Mouse (Mus musculus) intestine, embryonic 15.5 days (tissue): Measurements from ENCODE around the gene Rpn1. TPM values are rescaled to one million over a fixed set of nuclear protein-coding genes. Genes with fewer than 3 reads are reported as not detected.
A peak's percentile ranks its signal among the peaks of the same experiment; 100 is the strongest.
"Not testable (repeated sequence)": the region's sequence is repeated elsewhere in the genome, so short reads cannot be mapped to it uniquely, and the experiment has no call there.

Experiments used
- ATAC-seq: fragments of 200-750 bp; cut with Nextera tagmentation; 2 replicates; pipeline ENCODE4 v1.8.0; 2017; ENCODE audit warnings: moderate TSS enrichment, moderate library complexity
- H3K27ac ChIP-seq: fragments of 300-500 bp; sonication (generic); 2 replicates; pipeline ENCODE4 v1.5.1; 2015; ENCODE audit warnings: mild to moderate bottlenecking, inconsistent platforms
- H3K27me3 ChIP-seq: fragments of 300-500 bp; sonication (generic); replicated peaks from 2 replicates; pipeline ENCODE4 v1.6.1; 2015; ENCODE audit warnings: inconsistent platforms
- H3K36me3 ChIP-seq: fragments of 300-500 bp; sonication (generic); 2 replicates; pipeline ENCODE4 v1.6.1; 2015; ENCODE audit warnings: inconsistent platforms
- H3K4me1 ChIP-seq: fragments of 300-500 bp; sonication (generic); replicated peaks from 2 replicates; pipeline ENCODE4 v1.6.1; 2015; ENCODE audit warnings: inconsistent platforms
- H3K4me2 ChIP-seq: fragments of 300-500 bp; sonication (generic); replicated peaks from 2 replicates; pipeline ENCODE4 v1.6.1; 2015; ENCODE audit warnings: mild to moderate bottlenecking, inconsistent platforms
- H3K4me3 ChIP-seq: fragments of 300-500 bp; sonication (generic); replicated peaks from 2 replicates; pipeline ENCODE4 v1.5.1; 2015; ENCODE audit warnings: inconsistent platforms
- H3K9ac ChIP-seq: fragments of 300-500 bp; sonication (generic); 2 replicates; pipeline ENCODE4 v1.6.1; 2015; ENCODE audit warnings: inconsistent platforms
- H3K9me3 ChIP-seq: fragments of 300-500 bp; sonication (generic); 2 replicates; pipeline ENCODE4 v1.6.1; 2016; ENCODE audit warnings: inconsistent platforms
- WGBS: fragments of 180-500 bp; shearing (Covaris S2); methylation state at CpG from one replicate; pipeline ENCODE4 v1.1.7; 2015; 5-methylcytosine and 5-hydroxymethylcytosine counted together
- polyA plus RNA-seq: library from polyadenylated mRNA; unstranded; fragments of >200 nt; fragmentation: Nextera tagmentation; extraction: Ambion mirVana; gene quantifications from 2 replicates; pipeline ENCODE4 v1.2.1, GENCODE M21; 2015

Gene Rpn1
- polyA plus RNA-seq, 1 experiment from 2014 or later: 425 TPM

- Histone ChIP-seq H3K4me2 (no peak overlapping the region), H3K4me3 (no peak overlapping the region), H3K9me3 (no peaks in the 10 kb centered on the region), H3K27ac (no peak overlapping the region), H3K27me3 (no peaks in the 10 kb centered on the region), H3K36me3 (peaks cover 11% of the 10 kb centered on the region; the same call in 1 of the 2 replicates), H3K4me1 (peaks cover 3% of the 10 kb centered on the region; the same call in 1 of the 2 replicates), H3K9ac (no peak overlapping the region)
- no peak for ATAC-seq
- 85% methylated on average over 10 of the region's 10 CpGs for WGBS
Observed at GRCm38 (mm10) chr6:88107661-88108535, 23.6 kb downstream of the Rpn1 start.

DNA sequence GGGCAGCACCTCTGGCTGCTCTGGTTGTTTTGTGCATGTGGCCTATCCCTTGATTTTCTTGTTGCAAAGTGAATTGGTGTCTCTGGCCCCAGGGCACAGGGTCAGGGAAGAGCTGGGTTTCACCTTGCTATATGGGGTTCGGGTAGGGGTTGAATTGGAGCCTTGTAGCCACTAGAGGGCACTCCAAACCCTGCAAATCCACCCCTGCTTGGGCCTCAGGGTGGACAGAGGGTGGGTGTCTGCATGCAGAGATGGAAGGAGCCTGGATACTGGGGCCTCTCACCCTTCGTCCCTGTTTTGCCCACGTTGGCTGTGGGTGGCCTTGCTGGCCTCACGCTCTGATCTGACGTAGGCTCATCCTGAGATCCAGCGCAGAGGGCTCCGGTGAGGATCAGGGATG is 28.9 kb downstream of the Rpn1 start:
- Histone ChIP-seq H3K4me2 (0 out of 2 replicates have a peak overlapping the region, but pooled peaks have one; percentile 12), H3K9ac (no peak overlapping the region)

GRCm38 (mm10) chr6:88114414-88114813 is 30.1 kb downstream of the Rpn1 start:
- H3K4me1 ChIP-seq: no peaks in the 10 kb centered on the region
- no peak overlapping the region for H3K9ac ChIP-seq
- no peak overlapping the region for H3K4me3 ChIP-seq
- H3K27me3 ChIP-seq: no peaks in the 10 kb centered on the region
- no peaks in the 10 kb centered on the region for H3K36me3 ChIP-seq
- 80% methylated on average over 5 of the region's 5 CpGs for WGBS
- no peak for ATAC-seq
- no peaks in the 10 kb centered on the region for H3K9me3 ChIP-seq
- no peak overlapping the region for H3K27ac ChIP-seq
- H3K4me2 ChIP-seq: no peak overlapping the region

More for the DNA sequence above, 28.9 kb downstream of the Rpn1 start:
- Histone ChIP-seq H3K4me1 (no peaks in the 10 kb centered on the region), H3K36me3 (no peaks in the 10 kb centered on the region), H3K9me3 (no peaks in the 10 kb centered on the region), H3K4me3 (no peak overlapping the region), H3K27me3 (no peaks in the 10 kb centered on the region), H3K27ac (no peak overlapping the region)
- WGBS: 23% methylated on average over 7 of the region's 7 CpGs
- peak; percentile 75 for ATAC-seq

GRCm38 (mm10) chr6:88116347-88117183 is 32.3 kb downstream of the Rpn1 start:
- Histone ChIP-seq H3K27ac (no peak overlapping the region), H3K27me3 (no peaks in the 10 kb centered on the region), H3K9me3 (no peaks in the 10 kb centered on the region), H3K36me3 (no peaks in the 10 kb centered on the region), H3K4me2 (no peak overlapping the region), H3K4me3 (no peak overlapping the region), H3K9ac (no peak overlapping the region), H3K4me1 (no peaks in the 10 kb centered on the region)
- 71% methylated on average over 21 of the region's 21 CpGs for WGBS
- peak; percentile 42; the same call in 1 of the 2 replicates for ATAC-seq

GRCm38 (mm10) chr6:88117184-88117575 is 32.9 kb downstream of the Rpn1 start:
- ATAC-seq: no peak
- no peak overlapping the region for H3K4me3 ChIP-seq
- no peaks in the 10 kb centered on the region for H3K9me3 ChIP-seq
- H3K36me3 ChIP-seq: no peaks in the 10 kb centered on the region
- H3K4me2 ChIP-seq: no peak overlapping the region
- H3K9ac ChIP-seq: no peak overlapping the region
- H3K27me3 ChIP-seq: no peaks in the 10 kb centered on the region
- H3K4me1 ChIP-seq: no peaks in the 10 kb centered on the region
- no peak overlapping the region for H3K27ac ChIP-seq
- WGBS: 81% methylated on average over 10 of the region's 10 CpGs

- ATAC-seq: no peak
- Histone ChIP-seq H3K4me1 (peaks cover 9% of the 10 kb centered on the region; the same call in 1 of the 2 replicates), H3K9ac (no peak overlapping the region), H3K36me3 (no peaks in the 10 kb centered on the region), H3K9me3 (no peaks in the 10 kb centered on the region), H3K27ac (no peak overlapping the region), H3K27me3 (no peaks in the 10 kb centered on the region), H3K4me2 (no peak overlapping the region), H3K4me3 (no peak overlapping the region)
- WGBS: 78% methylated on average over 5 of the region's 5 CpGs
Observed at GRCm38 (mm10) chr6:88119309-88119708, 35.0 kb downstream of the Rpn1 start.

- Histone ChIP-seq H3K4me2 (no peak overlapping the region), H3K9me3 (no peaks in the 10 kb centered on the region), H3K9ac (no peak overlapping the region), H3K27ac (no peak overlapping the region), H3K4me3 (no peak overlapping the region), H3K4me1 (peaks cover 12% of the 10 kb centered on the region; the same call in 1 of the 2 replicates), H3K36me3 (no peaks in the 10 kb centered on the region), H3K27me3 (no peaks in the 10 kb centered on the region)
- 84% methylated on average over 7 of the region's 7 CpGs for WGBS
- ATAC-seq: no peak
Observed at GRCm38 (mm10) chr6:88120813-88121212, 36.5 kb downstream of the Rpn1 start.

DNA sequence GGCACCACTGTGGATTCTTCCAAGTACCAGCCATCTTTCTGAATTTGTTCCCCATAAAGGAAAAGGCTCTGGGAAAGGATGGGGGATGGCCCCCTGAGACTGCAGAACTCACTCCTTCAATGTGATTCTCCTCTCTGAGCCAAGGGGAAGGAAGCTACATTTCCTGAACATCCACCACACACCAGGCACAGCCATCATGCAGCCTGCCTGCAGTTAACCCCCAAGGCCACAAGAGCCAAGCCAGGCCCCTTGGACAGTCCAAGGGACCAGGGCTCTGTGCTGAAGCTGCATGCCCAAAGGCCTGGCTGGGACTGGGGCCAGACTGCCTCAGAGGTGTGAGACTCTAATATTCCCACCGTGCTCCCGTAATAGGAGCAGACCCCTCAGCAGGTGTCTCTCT is 37.5 kb downstream of the Rpn1 start:
- ATAC-seq: no peak
- Histone ChIP-seq H3K4me1 (peaks cover 12% of the 10 kb centered on the region; the same call in 1 of the 2 replicates), H3K27me3 (no peaks in the 10 kb centered on the region), H3K9me3 (no peaks in the 10 kb centered on the region), H3K36me3 (no peaks in the 10 kb centered on the region), H3K27ac (no peak overlapping the region), H3K9ac (no peak overlapping the region), H3K4me2 (no peak overlapping the region), H3K4me3 (no peak overlapping the region)
- WGBS: 76% methylated on average over 2 of the region's 2 CpGs

DNA sequence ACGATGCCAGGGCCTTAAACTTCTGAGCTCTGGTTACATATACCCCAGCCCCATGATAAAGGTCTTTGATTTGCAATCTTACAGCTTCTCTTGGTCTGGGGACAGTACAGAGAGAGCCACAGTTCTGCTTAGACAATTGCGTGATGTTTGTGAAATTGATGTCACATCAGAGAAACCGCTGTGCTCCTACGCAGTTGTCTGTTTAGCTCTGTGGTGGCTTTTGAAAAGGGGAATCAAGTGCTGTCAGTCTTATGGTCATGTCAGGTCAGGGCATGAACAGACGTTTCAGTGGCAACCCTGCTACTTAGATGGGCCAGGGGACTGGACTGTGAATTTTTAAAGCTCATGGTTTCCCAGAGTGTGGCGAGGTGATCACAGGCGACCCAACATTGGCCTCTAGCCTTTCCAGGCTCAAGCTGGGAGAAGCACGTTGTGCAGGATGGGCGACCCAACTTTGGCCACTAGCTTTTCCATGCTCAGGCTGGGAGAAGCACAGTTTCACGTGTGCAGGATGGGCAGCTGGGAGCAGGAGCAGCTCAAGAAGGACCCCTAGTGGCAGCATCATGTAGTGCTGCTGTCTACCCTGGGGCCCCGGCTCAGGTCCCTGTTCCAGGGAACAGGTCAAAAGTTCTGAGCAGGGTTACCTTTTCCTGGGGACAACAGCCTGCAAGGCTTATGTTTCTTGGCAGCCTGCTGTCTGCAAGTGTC is 39.0 kb downstream of the Rpn1 start:
- 47% methylated on average over 11 of the region's 11 CpGs for WGBS
- ATAC-seq: peak; percentile 55
- Histone ChIP-seq H3K9ac (no peak overlapping the region), H3K27ac (no peak overlapping the region), H3K27me3 (no peaks in the 10 kb centered on the region), H3K4me1 (peaks cover 12% of the 10 kb centered on the region; the same call in 1 of the 2 replicates), H3K4me2 (peak overlapping the region; percentile 47), H3K9me3 (no peaks in the 10 kb centered on the region), H3K4me3 (no peak overlapping the region), H3K36me3 (no peaks in the 10 kb centered on the region)

- Histone ChIP-seq H3K27ac (no peak overlapping the region), H3K4me3 (no peak overlapping the region), H3K9me3 (no peaks in the 10 kb centered on the region), H3K4me1 (peaks cover 12% of the 10 kb centered on the region; the same call in 1 of the 2 replicates), H3K9ac (no peak overlapping the region), H3K27me3 (no peaks in the 10 kb centered on the region), H3K4me2 (peak overlapping the region; percentile 47), H3K36me3 (no peaks in the 10 kb centered on the region)
- WGBS: 3% methylated on average over 9 of the region's 9 CpGs
- ATAC-seq: peak; percentile 97
Observed at GRCm38 (mm10) chr6:88123858-88124261, 39.6 kb downstream of the Rpn1 start.

DNA sequence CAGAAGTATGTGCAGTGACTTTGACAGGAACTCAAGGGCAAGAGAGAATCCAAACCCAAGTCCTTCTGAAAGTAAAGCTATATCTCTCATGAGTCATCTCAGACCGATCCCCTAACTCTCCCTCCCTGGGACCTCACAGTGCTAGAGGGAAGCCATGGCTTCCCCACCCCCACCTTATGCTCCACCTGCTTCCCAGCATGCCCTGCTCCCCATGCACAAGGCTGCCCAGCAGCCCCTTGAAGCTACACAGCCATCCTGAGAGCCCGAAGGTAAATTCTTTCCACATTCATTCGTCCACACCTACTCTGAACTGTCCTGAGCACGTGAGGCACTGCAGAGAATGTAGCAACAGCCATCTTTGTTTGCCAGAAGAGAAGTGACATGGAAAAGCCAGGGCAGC is 40.3 kb downstream of the Rpn1 start:
- H3K9ac ChIP-seq: no peak overlapping the region
- no peaks in the 10 kb centered on the region for H3K27me3 ChIP-seq
- ATAC-seq: peak; percentile 34
- H3K36me3 ChIP-seq: no peaks in the 10 kb centered on the region
- H3K27ac ChIP-seq: no peak overlapping the region
- peaks cover 12% of the 10 kb centered on the region; the same call in 1 of the 2 replicates for H3K4me1 ChIP-seq
- no peak overlapping the region for H3K4me2 ChIP-seq
- H3K9me3 ChIP-seq: no peaks in the 10 kb centered on the region
- H3K4me3 ChIP-seq: no peak overlapping the region
- 67% methylated on average over 4 of the region's 4 CpGs for WGBS

DNA sequence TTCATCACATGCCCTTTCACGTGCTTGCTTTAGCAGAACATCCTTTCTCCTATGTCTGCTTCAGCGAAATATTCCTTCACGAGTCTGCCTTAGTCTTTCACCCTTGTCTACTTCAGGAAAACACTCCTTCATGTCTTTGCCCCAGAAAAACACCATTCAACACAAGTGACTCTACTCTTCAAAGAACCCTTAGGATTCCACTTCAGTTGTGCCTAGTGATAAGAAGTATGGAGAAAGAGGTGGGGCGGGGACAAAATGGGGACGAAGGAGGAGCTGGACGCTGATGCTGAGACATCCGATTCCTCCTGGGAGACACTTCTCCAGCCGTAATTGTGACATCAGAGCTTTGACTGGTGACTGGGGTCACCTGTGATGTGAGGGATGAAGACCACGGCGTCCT is 41.5 kb downstream of the Rpn1 start:
- WGBS: 90% methylated on average over 10 of the region's 10 CpGs
- not testable (repeated sequence) for H3K4me3 ChIP-seq, H3K9me3 ChIP-seq, H3K4me2 ChIP-seq, H3K27ac ChIP-seq, H3K36me3 ChIP-seq, ATAC-seq, H3K9ac ChIP-seq, H3K27me3 ChIP-seq
- peaks cover 12% of the 10 kb centered on the region; the same call in 1 of the 2 replicates for H3K4me1 ChIP-seq
